Mouse (Mus musculus): ENCODE results near the gene Tox2. TPM values are rescaled to one million over a fixed set of nuclear protein-coding genes. Genes with fewer than 3 reads are reported as not detected.
A peak's percentile ranks its signal among the peaks of the same experiment; 100 is the strongest.

Gene Tox2
- polyA plus RNA-seq, 1 experiment from 2014 or later = 22.9 TPM

DNA sequence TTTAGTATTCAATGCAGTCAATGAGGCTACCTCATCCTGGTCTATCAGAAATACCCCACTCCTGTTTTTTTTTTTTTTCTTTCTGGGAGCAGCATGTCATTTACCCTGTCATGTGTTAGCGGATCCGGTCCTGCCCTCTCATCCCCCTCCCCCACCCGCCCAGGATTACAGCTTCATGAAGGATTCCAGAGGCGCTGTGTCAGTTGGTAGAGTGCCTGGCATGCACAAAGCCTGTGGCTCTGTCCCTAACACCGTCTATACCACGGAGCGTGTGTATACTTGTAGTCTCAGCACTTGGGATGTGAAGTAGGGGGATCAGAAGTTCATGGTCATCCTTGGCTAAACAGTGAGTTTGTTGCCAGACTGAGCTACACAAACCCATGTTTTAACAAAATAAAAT lies 15.6 kb downstream of the Tox2 start:
- ATAC-seq = no peak
- no peak overlapping the region for H3K27ac ChIP-seq (ENCODE audit: low read length)
- 56% methylated on average over 7 of the region's 7 CpGs for WGBS

DNA sequence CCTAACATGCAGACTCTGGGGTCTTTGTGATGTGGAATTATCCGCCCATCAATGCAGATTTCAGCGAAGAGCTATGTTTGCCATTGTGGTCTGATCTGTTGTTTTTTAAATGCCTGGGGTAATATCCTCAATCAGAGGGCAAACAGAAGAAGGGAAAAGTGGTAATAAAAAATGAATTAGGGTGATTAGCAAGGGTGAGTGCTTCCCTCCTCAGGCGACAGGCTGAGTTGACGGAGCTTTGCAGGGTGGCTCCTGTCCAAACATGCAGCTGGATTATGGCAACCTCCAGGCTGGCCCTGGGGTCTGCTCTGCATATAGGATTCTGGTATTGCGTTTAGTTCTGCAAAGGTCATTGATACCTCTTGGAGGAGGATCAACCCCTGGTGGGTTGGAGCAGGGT lies 16.5 kb downstream of the Tox2 start:
- Histone ChIP-seq H3K27me3 (replicated peaks; ENCODE audit: control insufficient read depth, insufficient read depth, low read length) (peaks cover 6% of the 10 kb centered on the region; the same call in 1 of the 2 replicates), H3K4me2 (ENCODE audit: low read length) (no peak overlapping the region), H3K9me3 (ENCODE audit: control insufficient read depth, low read length) (no peaks in the 10 kb centered on the region), H3K9ac (replicated peaks; ENCODE audit: low read depth, low read length) (no peak overlapping the region), H3K27ac (ENCODE audit: low read length) (no peak overlapping the region), H3K36me3 (ENCODE audit: control insufficient read depth, insufficient read depth) (no peaks in the 10 kb centered on the region), H3K4me3 (replicated peaks; ENCODE audit: low read length) (no peak overlapping the region), H3K4me1 (replicated peaks; ENCODE audit: control insufficient read depth, insufficient read depth, low read length) (peaks cover 6% of the 10 kb centered on the region)
- ATAC-seq = 0 out of 2 replicates have a peak, but pooled peaks have one; percentile 13
- WGBS = 26% methylated on average over 5 of the region's 5 CpGs

More for the DNA sequence above, 15.6 kb downstream of the Tox2 start:
- no peak overlapping the region for H3K4me3 ChIP-seq (replicated peaks; ENCODE audit: low read length)
- peaks cover 6% of the 10 kb centered on the region for H3K4me1 ChIP-seq (replicated peaks; ENCODE audit: control insufficient read depth, insufficient read depth, low read length)
- no peaks in the 10 kb centered on the region for H3K36me3 ChIP-seq (ENCODE audit: control insufficient read depth, insufficient read depth)
- peaks cover 4% of the 10 kb centered on the region; the same call in 1 of the 2 replicates for H3K27me3 ChIP-seq (replicated peaks; ENCODE audit: control insufficient read depth, insufficient read depth, low read length)
- H3K9ac ChIP-seq (replicated peaks; ENCODE audit: low read depth, low read length) = no peak overlapping the region
- H3K9me3 ChIP-seq (ENCODE audit: control insufficient read depth, low read length) = no peaks in the 10 kb centered on the region
- no peak overlapping the region for H3K4me2 ChIP-seq (ENCODE audit: low read length)

DNA sequence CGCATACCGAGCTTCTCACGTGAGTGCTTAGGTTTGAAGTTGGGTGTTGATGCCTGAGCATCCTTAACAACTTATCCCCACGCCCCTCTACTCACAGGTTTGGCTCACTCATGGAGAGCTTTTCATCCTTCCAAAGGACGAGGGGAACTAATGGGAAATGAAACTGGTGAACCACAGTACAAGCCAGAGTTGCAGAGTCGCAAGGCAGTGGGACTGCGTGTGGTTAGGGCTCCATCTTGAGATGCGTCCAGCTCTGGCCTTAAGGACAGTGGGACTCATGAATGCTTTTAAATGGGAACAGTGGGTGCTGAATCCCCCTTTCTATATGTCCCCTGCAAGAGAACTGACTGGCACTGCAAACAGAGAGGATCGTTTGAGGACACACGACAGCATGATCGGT lies 17.8 kb downstream of the Tox2 start:
- no peak overlapping the region for H3K4me3 ChIP-seq (replicated peaks; ENCODE audit: low read length)
- H3K36me3 ChIP-seq (ENCODE audit: control insufficient read depth, insufficient read depth) = no peaks in the 10 kb centered on the region
- no peak overlapping the region for H3K27ac ChIP-seq (ENCODE audit: low read length)
- no peaks in the 10 kb centered on the region for H3K9me3 ChIP-seq (ENCODE audit: control insufficient read depth, low read length)
- no peak for ATAC-seq
- H3K27me3 ChIP-seq (replicated peaks; ENCODE audit: control insufficient read depth, insufficient read depth, low read length) = peaks cover 6% of the 10 kb centered on the region; the same call in 1 of the 2 replicates
- WGBS = 95% methylated on average over 11 of the region's 11 CpGs
- H3K4me1 ChIP-seq (replicated peaks; ENCODE audit: control insufficient read depth, insufficient read depth, low read length) = peaks cover 6% of the 10 kb centered on the region
- no peak overlapping the region for H3K9ac ChIP-seq (replicated peaks; ENCODE audit: low read depth, low read length)
- no peak overlapping the region for H3K4me2 ChIP-seq (ENCODE audit: low read length)

DNA sequence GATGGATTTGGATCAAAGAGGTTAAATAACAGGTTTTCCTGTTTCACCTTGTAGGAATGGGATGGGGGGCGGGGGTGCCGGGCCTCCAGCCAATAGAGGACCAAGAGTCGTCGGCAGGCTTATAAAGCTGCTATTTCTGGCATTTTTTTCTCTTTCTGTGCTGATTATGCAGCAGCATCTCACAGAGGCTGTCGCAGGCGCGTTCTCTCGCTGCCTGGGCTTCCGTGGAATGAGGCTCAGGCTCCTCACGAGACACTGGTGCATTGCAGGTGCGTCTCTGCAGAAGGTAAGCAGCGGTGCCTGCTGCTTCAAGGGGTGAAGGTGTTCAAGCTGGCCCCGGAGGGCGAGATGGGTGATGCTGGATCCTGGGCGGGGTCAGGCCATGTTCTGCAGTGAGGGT lies 22.4 kb downstream of the Tox2 start:
- Histone ChIP-seq H3K27ac (ENCODE audit: low read length) (peak overlapping the region; percentile 49; the same call in 1 of the 2 replicates), H3K9ac (replicated peaks; ENCODE audit: low read depth, low read length) (no peak overlapping the region), H3K27me3 (replicated peaks; ENCODE audit: control insufficient read depth, insufficient read depth, low read length) (peaks cover 15% of the 10 kb centered on the region; the same call in 1 of the 2 replicates), H3K4me3 (replicated peaks; ENCODE audit: low read length) (no peak overlapping the region), H3K36me3 (ENCODE audit: control insufficient read depth, insufficient read depth) (no peaks in the 10 kb centered on the region), H3K9me3 (ENCODE audit: control insufficient read depth, low read length) (no peaks in the 10 kb centered on the region), H3K4me2 (ENCODE audit: low read length) (no peak overlapping the region), H3K4me1 (replicated peaks; ENCODE audit: control insufficient read depth, insufficient read depth, low read length) (peaks cover 19% of the 10 kb centered on the region)
- peak; percentile 15; the same call in 1 of the 2 replicates for ATAC-seq
- WGBS = 75% methylated on average over 15 of the region's 15 CpGs

DNA sequence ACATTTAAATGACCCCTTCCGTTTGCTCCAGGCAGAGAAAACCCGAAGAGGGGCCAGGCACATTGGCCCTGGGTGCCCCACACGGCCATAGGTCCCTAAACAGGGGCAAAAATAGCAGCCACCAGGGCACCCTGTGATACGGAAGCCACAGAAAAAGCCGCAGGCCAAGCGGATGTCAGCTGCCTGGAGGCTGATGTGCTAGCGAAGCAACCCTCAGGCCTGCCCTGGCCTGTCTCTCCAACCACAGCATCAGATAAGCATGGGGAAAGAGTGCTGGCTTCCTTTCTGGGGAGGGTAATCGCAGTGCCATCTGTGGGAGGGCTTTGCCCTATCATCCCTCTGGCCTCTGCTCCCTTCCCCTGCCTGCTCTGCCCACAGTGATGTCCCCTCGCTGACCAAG lies 26.1 kb downstream of the Tox2 start:
- Histone ChIP-seq H3K4me3 (replicated peaks; ENCODE audit: low read length) (no peak overlapping the region), H3K9me3 (ENCODE audit: control insufficient read depth, low read length) (no peaks in the 10 kb centered on the region), H3K27ac (ENCODE audit: low read length) (no peak overlapping the region), H3K36me3 (ENCODE audit: control insufficient read depth, insufficient read depth) (no peaks in the 10 kb centered on the region), H3K9ac (replicated peaks; ENCODE audit: low read depth, low read length) (no peak overlapping the region), H3K4me2 (ENCODE audit: low read length) (no peak overlapping the region), H3K4me1 (replicated peaks; ENCODE audit: control insufficient read depth, insufficient read depth, low read length) (peaks cover 37% of the 10 kb centered on the region), H3K27me3 (replicated peaks; ENCODE audit: control insufficient read depth, insufficient read depth, low read length) (peaks cover 13% of the 10 kb centered on the region)
- no peak for ATAC-seq
- WGBS = 89% methylated on average over 8 of the region's 9 CpGs

DNA sequence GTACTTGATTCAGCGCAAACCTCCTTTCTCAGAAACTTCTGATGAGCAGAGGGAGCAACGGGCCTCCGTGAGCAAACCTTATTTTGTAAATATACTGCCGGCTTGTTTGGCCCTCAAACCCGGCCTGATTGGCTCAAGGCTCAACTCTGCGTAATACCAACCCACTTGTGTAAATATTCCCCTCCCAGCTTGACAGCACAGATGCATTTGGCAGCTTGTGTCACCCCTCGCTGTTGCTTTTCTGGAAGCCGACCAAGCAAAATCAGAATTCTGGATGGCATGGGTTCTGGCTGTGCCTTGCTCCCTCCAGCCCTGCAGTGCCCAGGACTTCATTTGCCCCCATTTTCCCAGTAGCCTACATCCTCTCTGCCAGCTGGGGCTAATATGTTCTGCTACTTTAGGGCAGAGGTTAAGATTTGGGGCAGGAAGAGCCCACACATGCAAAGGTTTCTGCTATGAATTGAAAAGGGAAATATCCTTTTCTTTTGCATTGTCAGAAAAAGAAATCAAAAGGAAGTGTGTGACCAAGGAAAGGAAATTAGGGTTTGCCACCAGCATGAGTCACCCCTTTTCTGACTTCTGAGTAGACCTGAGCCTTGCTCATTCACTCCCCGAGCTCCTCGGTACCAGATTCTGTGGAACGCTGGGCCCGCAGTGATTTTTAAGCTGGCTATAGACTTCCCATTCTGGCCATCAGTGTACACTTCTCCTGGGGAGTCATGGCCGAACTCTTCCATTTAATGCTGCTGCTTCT lies 29.0 kb downstream of the Tox2 start:
- H3K4me1 ChIP-seq (replicated peaks; ENCODE audit: control insufficient read depth, insufficient read depth, low read length) = peaks cover 37% of the 10 kb centered on the region
- H3K9me3 ChIP-seq (ENCODE audit: control insufficient read depth, low read length) = no peaks in the 10 kb centered on the region

DNA sequence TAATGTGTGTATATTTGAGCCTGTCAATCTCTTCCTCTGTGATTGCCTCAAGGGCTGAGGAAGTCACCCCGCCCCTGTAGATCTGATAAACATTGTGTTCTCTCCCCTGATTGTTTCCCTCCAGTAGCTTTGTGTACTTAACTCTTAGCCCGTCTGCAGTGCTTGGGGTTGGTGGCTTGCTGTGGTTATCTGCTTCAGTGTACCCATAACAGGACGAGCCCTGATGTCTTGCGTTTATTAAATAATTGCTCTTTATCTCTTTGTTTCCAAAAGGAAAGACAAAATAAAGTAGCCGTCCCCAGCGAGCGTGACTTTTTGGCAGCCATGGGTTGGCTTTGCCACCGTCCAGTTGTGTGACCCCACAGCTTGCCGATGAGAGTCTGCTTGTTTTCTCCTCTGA lies 30.7 kb downstream of the Tox2 start:
- Histone ChIP-seq H3K36me3 (ENCODE audit: control insufficient read depth, insufficient read depth) (no peaks in the 10 kb centered on the region), H3K9ac (replicated peaks; ENCODE audit: low read depth, low read length) (no peak overlapping the region), H3K27me3 (replicated peaks; ENCODE audit: control insufficient read depth, insufficient read depth, low read length) (peaks cover 21% of the 10 kb centered on the region), H3K4me2 (ENCODE audit: low read length) (no peak overlapping the region), H3K27ac (ENCODE audit: low read length) (no peak overlapping the region), H3K9me3 (ENCODE audit: control insufficient read depth, low read length) (no peaks in the 10 kb centered on the region), H3K4me3 (replicated peaks; ENCODE audit: low read length) (no peak overlapping the region), H3K4me1 (replicated peaks; ENCODE audit: control insufficient read depth, insufficient read depth, low read length) (peaks cover 39% of the 10 kb centered on the region)
- ATAC-seq = no peak
- 86% methylated on average over 9 of the region's 9 CpGs for WGBS

More for the DNA sequence above, 29.0 kb downstream of the Tox2 start:
- no peak overlapping the region for H3K9ac ChIP-seq (replicated peaks; ENCODE audit: low read depth, low read length)
- H3K36me3 ChIP-seq (ENCODE audit: control insufficient read depth, insufficient read depth) = no peaks in the 10 kb centered on the region
- no peak overlapping the region for H3K4me3 ChIP-seq (replicated peaks; ENCODE audit: low read length)
- no peak overlapping the region for H3K4me2 ChIP-seq (ENCODE audit: low read length)
- H3K27me3 ChIP-seq (replicated peaks; ENCODE audit: control insufficient read depth, insufficient read depth, low read length) = peaks cover 21% of the 10 kb centered on the region
- WGBS = 59% methylated on average over 13 of the region's 13 CpGs
- peak; percentile 61 for ATAC-seq
- no peak overlapping the region for H3K27ac ChIP-seq (ENCODE audit: low read length)

DNA sequence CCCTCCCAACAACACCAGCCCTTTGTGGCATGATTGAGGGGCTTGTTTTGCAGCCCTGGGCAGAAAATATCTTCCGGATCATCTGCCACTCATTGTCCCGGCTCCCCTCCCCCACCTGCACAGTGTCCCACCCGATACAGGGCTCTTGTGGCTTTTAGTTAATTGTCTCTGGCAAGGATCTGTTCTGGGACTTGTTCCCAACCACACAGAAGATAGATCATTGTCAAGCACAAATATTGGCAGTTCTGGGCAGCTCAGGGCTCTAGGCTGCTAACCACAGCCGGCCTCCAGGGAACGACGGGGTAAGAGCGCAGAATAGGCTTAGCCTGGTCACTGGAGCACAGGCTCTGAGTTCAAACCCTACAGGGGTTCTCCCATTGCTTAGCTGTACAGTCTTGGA lies 33.1 kb downstream of the Tox2 start:
- Histone ChIP-seq H3K9ac (replicated peaks; ENCODE audit: low read depth, low read length) (no peak overlapping the region), H3K36me3 (ENCODE audit: control insufficient read depth, insufficient read depth) (no peaks in the 10 kb centered on the region), H3K4me1 (replicated peaks; ENCODE audit: control insufficient read depth, insufficient read depth, low read length) (peaks cover 50% of the 10 kb centered on the region), H3K27ac (ENCODE audit: low read length) (no peak overlapping the region), H3K9me3 (ENCODE audit: control insufficient read depth, low read length) (no peaks in the 10 kb centered on the region), H3K4me3 (replicated peaks; ENCODE audit: low read length) (no peak overlapping the region), H3K4me2 (ENCODE audit: low read length) (no peak overlapping the region), H3K27me3 (replicated peaks; ENCODE audit: control insufficient read depth, insufficient read depth, low read length) (peaks cover 26% of the 10 kb centered on the region)
- ATAC-seq = peak; percentile 45
- WGBS = 32% methylated on average over 7 of the region's 7 CpGs

DNA sequence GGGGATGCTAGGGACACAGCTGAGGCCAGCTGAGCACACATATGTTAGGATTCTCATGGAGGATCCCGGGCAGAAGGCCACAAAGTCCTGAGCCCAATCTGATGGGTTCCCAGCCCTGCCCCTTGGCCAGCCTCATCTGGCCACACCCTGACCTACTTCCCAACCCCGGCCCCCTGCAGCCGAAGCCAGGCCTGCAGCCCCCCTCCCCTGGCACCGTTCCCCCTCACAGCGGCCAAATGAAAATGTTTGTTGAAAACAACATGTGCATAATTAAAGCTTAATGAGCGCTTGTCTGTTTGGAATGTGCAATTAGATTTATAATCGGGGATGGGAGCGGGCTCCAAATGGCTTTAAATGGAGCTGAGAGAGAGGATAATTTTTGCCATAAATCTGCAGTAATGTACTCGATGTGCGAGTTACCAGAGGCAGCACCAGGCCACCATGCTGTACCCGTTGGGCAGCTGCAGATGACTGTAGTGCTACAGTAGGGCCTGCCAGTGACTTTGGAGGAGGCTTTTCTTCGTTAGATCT lies 35.1 kb downstream of the Tox2 start:
- Histone ChIP-seq H3K4me2 (ENCODE audit: low read length) (no peak overlapping the region), H3K9me3 (ENCODE audit: control insufficient read depth, low read length) (no peaks in the 10 kb centered on the region), H3K4me1 (replicated peaks; ENCODE audit: control insufficient read depth, insufficient read depth, low read length) (peaks cover 35% of the 10 kb centered on the region), H3K36me3 (ENCODE audit: control insufficient read depth, insufficient read depth) (no peaks in the 10 kb centered on the region), H3K4me3 (replicated peaks; ENCODE audit: low read length) (no peak overlapping the region), H3K9ac (replicated peaks; ENCODE audit: low read depth, low read length) (no peak overlapping the region), H3K27ac (ENCODE audit: low read length) (peak overlapping the region; percentile 46), H3K27me3 (replicated peaks; ENCODE audit: control insufficient read depth, insufficient read depth, low read length) (peaks cover 26% of the 10 kb centered on the region)
- 15% methylated on average over 12 of the region's 12 CpGs for WGBS
- peak; percentile 53 for ATAC-seq

Measured in forebrain, embryonic 16.5 days (tissue).